Mouse (Mus musculus) CH12.LX (cell line): Measurements from ENCODE around the gene Napsa. TPM values are rescaled to one million over a fixed set of nuclear protein-coding genes. Genes with fewer than 3 reads are reported as not detected.

ENCODE experiments used
- DNase-seq: peaks from one replicate; pipeline ENCODE4 v3.0.0-alpha.2; 2013; ENCODE audit errors: extremely low read depth
- H3K27ac ChIP-seq: 2 replicates; pipeline ENCODE4 v1.5.1; 2012; ENCODE audit warnings: low read depth, mild to moderate bottlenecking, control low read depth, moderate library complexity; ENCODE audit not compliant: insufficient read depth
- H3K27me3 ChIP-seq: replicated peaks from 2 replicates; pipeline ENCODE3; 2012; ENCODE audit warnings: inconsistent platforms
- H3K36me3 ChIP-seq, 2 experiments: replicated peaks in 1 of 2; 2 replicates each; pipeline versions ENCODE3 to v1.6.1; 2012; ENCODE audit warnings: inconsistent platforms in 1 of 2, low read length in 1 of 2, mild to moderate bottlenecking in 1 of 2, mixed read lengths in 1 of 2, moderate library complexity in 1 of 2; ENCODE audit not compliant: control insufficient read depth in 1 of 2, insufficient read depth in 1 of 2
- H3K4me1 ChIP-seq, 2 experiments: 2 replicates each; pipeline ENCODE4 v1.6.1; 2012; ENCODE audit warnings: inconsistent platforms in 1 of 2, moderate library complexity in 1 of 2; ENCODE audit not compliant: insufficient read depth in 2 of 2, control insufficient read depth in 1 of 2
- H3K4me2 ChIP-seq: 2 replicates; pipeline ENCODE4 v1.6.1; 2012; ENCODE audit warnings: low read depth, mild to moderate bottlenecking, control low read depth; ENCODE audit not compliant: poor library complexity, insufficient read depth, severe bottlenecking
- H3K4me3 ChIP-seq, 3 experiments: fragments of 150-350 bp in 1 of 3; sonication (generic) in 1 of 3; replicated peaks in 1 of 3; 2 replicates each; pipeline versions ENCODE3 to v1.5.1; 2011 to 2012; ENCODE audit warnings: low read depth in 2 of 3, low read length in 2 of 3, mild to moderate bottlenecking in 2 of 3, moderate library complexity in 2 of 3, control low read depth in 1 of 3, improper control_type of control experiment in 1 of 3, inconsistent platforms in 1 of 3, mixed read lengths in 1 of 3; ENCODE audit not compliant: poor library complexity in 1 of 3
- H3K79me2 ChIP-seq: replicated peaks from 2 replicates; pipeline ENCODE4 v1.6.1; 2012; ENCODE audit warnings: mild to moderate bottlenecking, moderate library complexity; ENCODE audit not compliant: control insufficient read depth, poor library complexity, insufficient read depth, severe bottlenecking; ENCODE audit errors: extremely low read depth
- H3K9ac ChIP-seq: 2 replicates; pipeline ENCODE4 v1.6.1; 2012; ENCODE audit warnings: low read depth, mild to moderate bottlenecking, control low read depth, moderate library complexity; ENCODE audit not compliant: insufficient read depth
- H3K9me3 ChIP-seq: replicated peaks from 2 replicates; pipeline ENCODE3; 2012; ENCODE audit warnings: low read length, inconsistent platforms, mixed read lengths
- BHLHE40 ChIP-seq: IDR thresholded peaks from 2 replicates; pipeline ENCODE4 v1.6.1; 2011; ENCODE audit warnings: mild to moderate bottlenecking, low read depth, low read length, improper control_type of control experiment
- CHD2 ChIP-seq: IDR thresholded peaks from 2 replicates; pipeline ENCODE4 v1.6.1; 2011; ENCODE audit warnings: low read length, improper control_type of control experiment
- E2F4 ChIP-seq: IDR thresholded peaks from 2 replicates; pipeline ENCODE4 v1.6.1; 2011; ENCODE audit warnings: low read depth, low read length, improper control_type of control experiment; ENCODE audit not compliant: insufficient replicate concordance
- EP300 ChIP-seq: IDR thresholded peaks from 2 replicates; pipeline ENCODE4 v1.6.1; 2011; ENCODE audit warnings: low read length, improper control_type of control experiment
- JUN ChIP-seq: IDR thresholded peaks from 2 replicates; pipeline ENCODE4 v1.6.1; 2011; ENCODE audit warnings: low read depth, mild to moderate bottlenecking, low read length, improper control_type of control experiment, moderate library complexity; ENCODE audit not compliant: insufficient read depth
- MAFK ChIP-seq: IDR thresholded peaks from 2 replicates; pipeline ENCODE4 v1.6.1; 2011; ENCODE audit warnings: low read length, improper control_type of control experiment; ENCODE audit not compliant: insufficient replicate concordance
- MYC ChIP-seq: IDR thresholded peaks from 2 replicates; pipeline ENCODE4 v1.6.1; 2011; ENCODE audit warnings: low read depth, mild to moderate bottlenecking, improper control_type of control experiment, low read length
- NRF1 ChIP-seq: IDR thresholded peaks from 2 replicates; pipeline ENCODE4 v1.6.1; 2014; ENCODE audit warnings: low read depth, mild to moderate bottlenecking, inconsistent platforms, low read length, improper control_type of control experiment, moderate library complexity
- USF1 ChIP-seq: IDR thresholded peaks from 2 replicates; pipeline ENCODE4 v1.6.1; 2014; ENCODE audit warnings: low read depth, mild to moderate bottlenecking, inconsistent platforms, low read length, improper control_type of control experiment
- ZKSCAN1 ChIP-seq: IDR thresholded peaks from 2 replicates; pipeline ENCODE4 v1.6.1; 2012; ENCODE audit warnings: low read depth, inconsistent platforms, low read length, improper control_type of control experiment, borderline replicate concordance
- dilution Hi-C: fragments of 300-500 bp; cut with MboI; formaldehyde crosslinking; loops from 2 replicates; pipeline ENCODE4 v1.14.3; 2020; ENCODE audit warnings: low sequenced_read_pairs; ENCODE audit not compliant: extremely low pct_unique_long_range_greater_than_20kb, extremely low pct_ligation_motif_present
- in situ Hi-C: fragments of 300-500 bp; cut with MboI; formaldehyde crosslinking; loops from 3 replicates; pipeline ENCODE4 v1.14.3; 2019; ENCODE audit warnings: low sequenced_read_pairs, low pct_ligation_motif_present, low pct_unique_long_range_greater_than_20kb, mixed read lengths
- polyA plus RNA-seq: library from polyadenylated mRNA; unstranded; fragments of >175 nt; gene quantifications from 2 replicates; pipeline ENCODE4 v1.2.1, GENCODE M21; 2012; ENCODE audit warnings: low read depth; ENCODE audit not compliant: insufficient read length
- total RNA-seq, 2 experiments: library from RNA; depleted of rRNA; stranded (reverse); fragments of 300-350 nt in 1 of 2; fragments of >200 nt in 1 of 2; gene quantifications; 2 replicates each; pipeline ENCODE4 v1.2.3; 2012 to 2014

Gene Napsa
- total and polyA plus RNA-seq, 3 experiments: 175 to 253 (median 194) TPM

- H3K36me3 ChIP-seq: peaks cover 13 to 40% of the 10 kb centered on the region in 2 experiments
- in situ Hi-C loops (no loop called here), dilution Hi-C loops (no loop called here)
Observed at GRCm38 (mm10) chr7:44576333-44576844, 4.2 kb downstream of the Napsa start.

DNA sequence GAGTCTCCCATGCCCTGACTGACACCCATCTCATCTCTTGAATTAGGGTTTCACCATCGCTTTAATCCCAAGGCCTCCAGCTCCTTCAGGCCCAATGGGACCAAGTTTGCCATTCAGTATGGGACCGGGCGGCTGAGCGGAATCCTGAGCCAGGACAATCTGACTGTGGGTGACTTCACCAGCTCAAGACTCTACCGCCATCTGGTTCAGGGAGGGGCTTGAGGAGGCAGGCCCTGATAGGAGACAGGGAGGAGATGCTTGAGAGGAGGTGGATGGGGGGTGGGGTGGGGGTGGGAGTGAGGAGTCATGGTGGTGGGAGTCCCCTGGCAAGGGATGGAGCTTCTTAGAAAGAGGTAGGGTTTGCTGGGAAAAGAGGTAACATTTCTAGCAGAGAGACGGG is 9.5 kb downstream of the Napsa start:
- H3K4me1 ChIP-seq: peaks cover 0 to 3% of the 10 kb centered on the region in 2 experiments; a peak in 2 of 4 replicates
- no peak overlapping the region for H3K4me2 ChIP-seq
- no peak overlapping the region for H3K27ac ChIP-seq
- H3K36me3 ChIP-seq: peaks cover 48 to 83% of the 10 kb centered on the region in 2 experiments
- no peak overlapping the region for H3K9ac ChIP-seq
- no peak overlapping the region for H3K4me3 ChIP-seq
- TF ChIP-seq ZKSCAN1 (no peak), MAFK (no peak), E2F4 (no peak)
- in situ Hi-C loops (loop anchor here (10.0 kb wide), 1 partner anchor 63 kb away; no protein-coding TSS in a partner anchor), dilution Hi-C loops (no loop called here)
- peaks cover 11% of the 10 kb centered on the region for H3K9me3 ChIP-seq
- H3K79me2 ChIP-seq: peaks cover 5% of the 10 kb centered on the region; the same call in 1 of the 2 replicates
- H3K27me3 ChIP-seq: no peaks in the 10 kb centered on the region
- no peak for DNase-seq

More at GRCm38 (mm10) chr7:44576333-44576844, 4.2 kb downstream of the Napsa start:
- Histone ChIP-seq H3K4me3 (no peak overlapping the region), H3K79me2 (peaks cover 19% of the 10 kb centered on the region), H3K9me3 (peaks cover 11% of the 10 kb centered on the region), H3K27ac (no peak overlapping the region), H3K4me1 (peaks cover 5 to 18% of the 10 kb centered on the region in 2 experiments), H3K27me3 (no peaks in the 10 kb centered on the region), H3K4me2 (no peak overlapping the region), H3K9ac (no peak overlapping the region)
- no peak for DNase-seq
- no peak for TF ChIP-seq MYC
- TF ChIP-seq EP300: no peak

DNA sequence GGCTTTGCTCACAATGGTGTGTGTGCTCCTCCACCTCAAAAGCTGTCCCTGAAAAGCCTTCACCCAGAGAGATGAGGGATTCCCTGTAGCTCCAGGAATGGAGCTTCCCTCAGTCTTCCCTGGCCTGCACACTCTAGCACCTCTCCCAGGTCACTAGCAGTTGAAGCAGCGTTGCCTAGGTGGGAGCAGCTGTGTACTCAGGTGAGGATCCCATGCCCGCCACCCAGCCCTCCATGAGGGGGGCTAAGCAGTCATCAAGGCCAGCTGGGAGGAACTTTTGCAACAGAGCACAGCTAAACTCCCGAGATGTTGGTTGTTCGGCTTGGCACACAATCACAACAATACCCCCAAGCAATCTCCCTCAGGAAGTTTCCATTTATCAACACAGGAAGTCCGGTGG is 10.5 kb downstream of the Napsa start:
- H3K9me3 ChIP-seq: peaks cover 6% of the 10 kb centered on the region
- no peak for TF ChIP-seq JUN
- TF ChIP-seq CHD2: no peak
- no peak for TF ChIP-seq USF1
- TF ChIP-seq NRF1: no peak
- no peak for TF ChIP-seq BHLHE40
- TF ChIP-seq MYC: no peak
- TF ChIP-seq, all 38 proteins: peak for 0
- H3K36me3 ChIP-seq: peaks cover 44 to 83% of the 10 kb centered on the region in 2 experiments
- DNase-seq: no peak
- H3K4me2 ChIP-seq: no peak overlapping the region
- no peak overlapping the region for H3K9ac ChIP-seq
- H3K4me3 ChIP-seq: no peak overlapping the region
- no peaks in the 10 kb centered on the region for H3K27me3 ChIP-seq
- H3K4me1 ChIP-seq: no peaks in the 10 kb centered on the region; a peak in 1 of 4 replicates
- in situ Hi-C loops (loop anchor here (10.0 kb wide), 1 partner anchor 62 kb away; no protein-coding TSS in a partner anchor), dilution Hi-C loops (no loop called here)
- H3K79me2 ChIP-seq: peaks cover 3% of the 10 kb centered on the region; the same call in 1 of the 2 replicates
- H3K27ac ChIP-seq: no peak overlapping the region
